In genomic region chr4:32238366-32238854, GRCm38 (mm10) we compare ENCODE assay signal across 7 mouse cellular contexts. TPM values are rescaled to one million over a fixed set of nuclear protein-coding genes. Genes with fewer than 3 reads are reported as not detected.
A peak's percentile ranks its signal among the peaks of the same experiment; 100 is the strongest.
DNase-seq lines count a peak whose midpoint lies in the region; ATAC-seq and TF ChIP-seq lines count a peak whose summit lies in the region.

Gene Bach2, plus strand, starts transcription at chr4:32238804.

- H3K4me3 ChIP-seq in kidney, adult 2 months (ENCODE audit: insufficient read depth, low read depth, low read length) = peak within 1 kb of the TSS; percentile 97
- peak within 1 kb of the TSS; percentile 86 for H3K4me3 ChIP-seq in limb, embryonic 11.5 days (ENCODE audit: low read depth, low read length)
- H3K4me3 ChIP-seq in midbrain, embryonic 14.5 days (replicated peaks; ENCODE audit: low read depth, low read length) = peak within 1 kb of the TSS; percentile 90
- H3K4me3 ChIP-seq in spleen, adult 2 months (ENCODE audit: extremely low read depth, insufficient read depth, insufficient read length) = peak within 1 kb of the TSS; percentile 93

- H3K4me1 ChIP-seq in kidney, adult 2 months (ENCODE audit: control insufficient read depth, insufficient read depth, low read length) = 0 out of 2 replicates have a peak, but pooled peaks cover 2% of the 10 kb centered on the region
- peaks cover 46% of the 10 kb centered on the region for H3K4me1 ChIP-seq in limb, embryonic 11.5 days (ENCODE audit: control insufficient read depth, insufficient read depth, low read length)
- H3K4me1 ChIP-seq in midbrain, embryonic 14.5 days (ENCODE audit: control insufficient read depth, insufficient read depth, low read length) = peaks cover 30% of the 10 kb centered on the region
- peaks cover 20% of the 10 kb centered on the region for H3K4me1 ChIP-seq in spleen, adult 2 months (ENCODE audit: control insufficient read depth, insufficient read depth, insufficient read length)

- H3K27me3 ChIP-seq in kidney, adult 2 months (replicated peaks; ENCODE audit: control insufficient read depth, insufficient read depth, low read length) = no peaks in the 10 kb centered on the region
- no peaks in the 10 kb centered on the region for H3K27me3 ChIP-seq in limb, embryonic 11.5 days (ENCODE audit: control insufficient read depth, insufficient read depth, low read length)
- no peaks in the 10 kb centered on the region; the same call in 1 of the 2 replicates for H3K27me3 ChIP-seq in midbrain, embryonic 14.5 days (ENCODE audit: control insufficient read depth, insufficient read depth, low read length)
- no peaks in the 10 kb centered on the region for H3K27me3 ChIP-seq in spleen, adult 2 months (ENCODE audit: control insufficient read depth, insufficient read depth, low read length)

- WGBS in kidney, adult 2 months = under 1% methylated on average over 64 of the region's 69 CpGs
- under 1% methylated on average over 48 of the region's 69 CpGs for WGBS in limb, embryonic 11.5 days
- under 1% methylated on average over 60 of the region's 69 CpGs for WGBS in midbrain, embryonic 14.5 days
- WGBS in spleen, adult 2 months = under 1% methylated on average over 69 of the region's 69 CpGs

- DNase-seq in adrenal gland, adult 8-10 months = peak; percentile 79
- peak; percentile 88 for DNase-seq in embryo, embryonic 11.5 days (ENCODE audit: low read depth, low spot score)
- peak; percentile 92 to 93 for DNase-seq in heart, adult 18-20 months
- peak; percentile 91 for DNase-seq in kidney, adult 2 months
- DNase-seq in limb, embryonic 11.5 days (ENCODE audit: low spot score) = peak; percentile 94
- DNase-seq in midbrain, embryonic 14.5 days = peak; percentile 97
- DNase-seq in spleen, adult 2 months (ENCODE audit: low read depth in 1 of 2, low spot score in 2 of 2) = peak; percentile 86 to 94

- no peak for TF ChIP-seq POLR2A in kidney, adult 2 months (IDR thresholded peaks at IDR 0.05; ENCODE audit: low read depth, low read length)
- TF ChIP-seq POLR2A in spleen, adult 2 months (IDR thresholded peaks at IDR 0.05; ENCODE audit: low read depth, low read length) = peak; percentile 31; the same call in 1 of the 2 replicates

- TF ChIP-seq CTCF in kidney, adult 2 months (conservative IDR thresholded peaks at IDR 0.05; ENCODE audit: insufficient read depth, insufficient read length, low read depth, low read length) = no peak
- TF ChIP-seq CTCF in spleen, adult 2 months (IDR thresholded peaks at IDR 0.05; ENCODE audit: extremely low read depth, insufficient read depth, insufficient read length, insufficient replicate concordance) = peak; percentile 32; the same call in 1 of the 2 replicates

- peak; percentile 84 for ATAC-seq in limb, embryonic 11.5 days (ENCODE audit: insufficient number of reproducible peaks, low FRiP score, low TSS enrichment, low read depth)
- ATAC-seq in midbrain, embryonic 14.5 days (ENCODE audit: low FRiP score, low TSS enrichment) = peak; percentile 89

- no peaks in the 10 kb centered on the region for H3K9me3 ChIP-seq in limb, embryonic 11.5 days (ENCODE audit: control insufficient read depth, low read length)
- no peaks in the 10 kb centered on the region for H3K9me3 ChIP-seq in midbrain, embryonic 14.5 days (ENCODE audit: control insufficient read depth, low read length)

- peak within 1 kb of the TSS; percentile 87 for H3K9ac ChIP-seq in limb, embryonic 11.5 days (ENCODE audit: low read length)
- H3K9ac ChIP-seq in midbrain, embryonic 14.5 days (replicated peaks; ENCODE audit: low read length) = peak within 1 kb of the TSS; percentile 96

- H3K4me2 ChIP-seq in limb, embryonic 11.5 days (ENCODE audit: low read depth, severe bottlenecking) = peak within 1 kb of the TSS; percentile 95
- peak within 1 kb of the TSS; percentile 83 for H3K4me2 ChIP-seq in midbrain, embryonic 14.5 days (ENCODE audit: low read length)

- H3K27ac ChIP-seq in kidney, adult 2 months (ENCODE audit: insufficient read depth, low read depth, low read length) = peak within 1 kb of the TSS; percentile 66
- peak within 1 kb of the TSS; percentile 92 for H3K27ac ChIP-seq in limb, embryonic 11.5 days (replicated peaks; ENCODE audit: low read depth, low read length)
- H3K27ac ChIP-seq in midbrain, embryonic 14.5 days (replicated peaks; ENCODE audit: low read depth, low read length) = peak within 1 kb of the TSS; percentile 98
- peak within 1 kb of the TSS; percentile 96 for H3K27ac ChIP-seq in spleen, adult 2 months (ENCODE audit: insufficient read depth, low read length)

- H3K36me3 ChIP-seq in kidney, adult 2 months (ENCODE audit: control insufficient read depth, insufficient read depth, low read length) = no peaks in the 10 kb centered on the region
- no peaks in the 10 kb centered on the region for H3K36me3 ChIP-seq in limb, embryonic 11.5 days (ENCODE audit: control insufficient read depth, insufficient read depth, low read length)
- no peaks in the 10 kb centered on the region for H3K36me3 ChIP-seq in midbrain, embryonic 14.5 days (ENCODE audit: control insufficient read depth, insufficient read depth, low read length)
- H3K36me3 ChIP-seq in spleen, adult 2 months (ENCODE audit: control insufficient read depth, insufficient read depth, low read length) = 0 out of 2 replicates have a peak, but pooled peaks cover 2% of the 10 kb centered on the region

RNA-seq across cellular contexts. Expression of gene Bach2, which starts in this region (rescaled TPM):
- total RNA-seq in adrenal gland, adult 8-10 months (2022) = 1 to 10 TPM; 2.8 to 3.3 (median 3.0) TPM
- 1 to 10 TPM; 4.2 to 6.2 TPM for total RNA-seq in heart, adult 18-20 months (2021)
- 1.9 and 2.5 TPM in 2 replicates for polyA plus RNA-seq in kidney, adult 2 months (2012; rRNA removed)
- polyA plus RNA-seq in limb, embryonic 11.5 days (2014; fragmentation: Nextera tagmentation; extraction: Ambion mirVana) = 16.4 and 17.9 TPM in 2 replicates
- polyA plus RNA-seq in midbrain, embryonic 14.5 days (2014; fragmentation: Nextera tagmentation; extraction: Ambion mirVana) = 26.3 and 27.0 TPM in 2 replicates
- polyA plus RNA-seq in spleen, adult 2 months (2012; rRNA removed) = 14.1 and 16.5 TPM in 2 replicates

Comparison
In these comparisons a context has a peak if more than half of its experiments do, and no peak if none do; other contexts are left out.
1. Peak in every context shown above with its lines: DNase-seq, ATAC-seq, H3K4me3 ChIP-seq and H3K27ac ChIP-seq.